Mouse (Mus musculus) C2C12 (cell line): ENCODE measurements around the gene Pde10a.

Source experiments
- CEBPB ChIP-seq: IDR thresholded peaks from one replicate; pipeline ENCODE4 v1.6.1; 2011; ENCODE audit warnings: low read depth, mild to moderate bottlenecking, control low read depth, moderate library complexity
- CTCF ChIP-seq: IDR thresholded peaks from one replicate; pipeline ENCODE4 v1.5.1; 2011; ENCODE audit not compliant: control insufficient read depth, insufficient read depth, insufficient read length
- FOSL1 ChIP-seq: IDR thresholded peaks from one replicate; pipeline ENCODE4 v1.8.0; 2011; ENCODE audit warnings: mild to moderate bottlenecking, low read length; ENCODE audit not compliant: poor library complexity, insufficient read depth, severe bottlenecking
- USF1 ChIP-seq: IDR thresholded peaks from one replicate; pipeline ENCODE4 v1.6.1; 2011; ENCODE audit warnings: low read depth, mild to moderate bottlenecking, control low read depth, moderate library complexity

GRCm38 (mm10) chr17:8973331-8973730 lies 448.2 kb downstream of the Pde10a start:
- no peak for TF ChIP-seq CTCF
- no peak for TF ChIP-seq CEBPB
- TF ChIP-seq USF1: no peak
- no peak for TF ChIP-seq FOSL1
